Mouse (Mus musculus) embryo, embryonic 10.5 days (tissue): ENCODE measurements around the gene Itgav.

ENCODE experiments used
- DNase-seq: peaks from one replicate; pipeline ENCODE4 v3.0.0-alpha.2; 2015; ENCODE audit warnings: low spot score

Itgav gene

DNA sequence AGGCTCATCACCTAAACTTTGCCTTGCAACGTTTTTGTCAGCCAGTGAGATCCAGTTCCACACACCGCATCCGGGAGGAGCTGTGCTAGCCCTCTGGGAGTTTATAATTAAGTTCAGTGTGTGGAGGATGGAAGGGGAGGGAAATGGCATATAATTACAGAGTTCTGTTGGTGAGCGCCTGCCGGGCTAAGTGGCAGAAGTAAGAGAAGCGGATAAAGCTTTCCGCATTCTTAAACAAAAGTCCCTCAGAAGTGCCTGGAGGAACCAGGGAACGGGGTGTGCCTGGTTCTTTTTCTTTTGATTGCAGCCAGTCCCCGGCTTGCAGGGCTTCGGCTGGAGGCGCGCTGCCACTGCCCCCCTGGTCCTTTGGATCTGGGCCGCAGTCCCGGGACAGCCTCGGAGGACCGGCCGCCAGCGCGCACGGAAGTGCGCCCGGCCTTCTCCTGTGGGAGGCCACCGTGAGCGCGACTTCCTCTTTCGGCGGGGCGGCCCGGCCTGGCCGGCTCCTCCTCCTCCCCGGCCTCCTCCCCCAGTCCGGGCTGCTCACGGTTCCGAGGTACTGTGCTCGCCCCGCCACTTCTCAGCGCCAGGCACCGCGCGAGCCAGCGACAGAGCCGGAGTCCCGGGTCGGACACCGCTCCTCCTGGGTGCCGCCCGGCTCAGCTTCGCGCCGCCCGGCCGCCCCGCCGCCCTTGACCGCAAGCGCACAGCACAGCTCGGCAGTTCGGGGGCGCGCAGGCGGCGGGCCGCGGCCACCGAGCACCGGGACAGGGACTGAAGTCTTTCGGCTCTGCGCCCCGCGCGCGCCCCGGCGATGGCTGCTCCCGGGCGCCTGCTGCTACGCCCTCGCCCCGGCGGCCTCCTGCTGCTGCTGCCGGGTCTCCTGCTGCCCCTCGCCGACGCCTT lies at the start of gene Itgav:
TSS of gene Itgav (plus strand) at position 477 of the 906 bp plus-strand sequence.
- peak; percentile 85 for DNase-seq

DNA sequence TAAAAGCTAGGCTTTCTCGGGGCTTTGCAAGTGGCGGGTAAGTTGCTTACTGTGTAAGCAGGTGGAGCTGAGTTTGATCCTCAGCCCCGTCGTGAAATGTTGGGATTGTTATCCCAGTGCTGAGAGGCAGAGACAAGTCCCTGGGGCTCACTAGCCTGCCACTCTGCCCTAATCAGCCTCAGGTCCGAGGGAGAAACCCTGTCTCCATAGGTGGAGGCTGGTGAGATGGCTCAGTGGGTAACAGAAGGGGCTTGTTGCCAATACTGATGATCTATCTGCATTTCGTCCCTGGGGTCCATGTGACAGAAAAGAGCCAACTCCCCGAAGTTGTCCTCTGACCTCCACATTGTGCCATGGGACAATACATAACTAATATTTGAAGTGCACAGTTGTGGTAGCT lies 49.8 kb upstream of the Itgav start:
- DNase-seq = no peak

DNA sequence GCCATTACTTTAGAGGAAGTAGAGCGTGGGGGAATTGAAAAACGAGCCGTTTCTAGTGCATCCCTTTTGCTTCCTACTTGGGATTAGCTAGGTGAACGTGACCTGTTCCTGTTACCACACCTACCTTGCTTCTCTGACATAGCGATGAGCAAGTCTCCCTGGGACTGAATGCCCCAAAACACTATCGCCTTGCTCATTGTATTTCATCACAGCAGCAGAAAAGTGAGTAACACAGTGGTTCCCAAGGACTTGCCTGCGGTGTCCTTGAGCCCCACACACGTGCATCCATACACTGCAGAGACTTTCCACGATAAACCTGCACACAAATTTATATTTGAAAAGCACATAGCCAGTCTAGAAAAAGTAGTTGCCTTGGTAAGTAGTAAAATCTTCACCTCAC lies 49.3 kb upstream of the Itgav start:
- no peak for DNase-seq

DNA sequence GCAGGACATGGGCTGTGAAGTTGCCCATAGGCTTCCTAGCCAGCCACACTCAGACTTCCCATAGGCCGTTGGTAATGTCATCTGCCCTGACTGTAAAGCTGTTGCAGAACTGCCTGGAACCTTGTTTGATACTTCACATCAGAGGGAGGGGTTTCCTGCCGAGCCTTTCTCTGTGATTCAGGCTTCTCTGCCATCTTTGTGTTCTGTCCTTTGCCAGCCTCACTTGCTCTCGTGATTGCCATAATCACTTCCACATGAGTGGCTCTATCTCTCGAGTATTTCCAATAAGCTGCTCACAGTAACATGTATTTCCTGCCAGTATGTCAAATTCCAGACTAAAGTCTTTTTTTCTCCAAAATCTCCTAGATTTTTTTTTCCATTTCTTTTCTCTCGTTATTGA lies 48.5 kb upstream of the Itgav start:
- no peak for DNase-seq

DNA sequence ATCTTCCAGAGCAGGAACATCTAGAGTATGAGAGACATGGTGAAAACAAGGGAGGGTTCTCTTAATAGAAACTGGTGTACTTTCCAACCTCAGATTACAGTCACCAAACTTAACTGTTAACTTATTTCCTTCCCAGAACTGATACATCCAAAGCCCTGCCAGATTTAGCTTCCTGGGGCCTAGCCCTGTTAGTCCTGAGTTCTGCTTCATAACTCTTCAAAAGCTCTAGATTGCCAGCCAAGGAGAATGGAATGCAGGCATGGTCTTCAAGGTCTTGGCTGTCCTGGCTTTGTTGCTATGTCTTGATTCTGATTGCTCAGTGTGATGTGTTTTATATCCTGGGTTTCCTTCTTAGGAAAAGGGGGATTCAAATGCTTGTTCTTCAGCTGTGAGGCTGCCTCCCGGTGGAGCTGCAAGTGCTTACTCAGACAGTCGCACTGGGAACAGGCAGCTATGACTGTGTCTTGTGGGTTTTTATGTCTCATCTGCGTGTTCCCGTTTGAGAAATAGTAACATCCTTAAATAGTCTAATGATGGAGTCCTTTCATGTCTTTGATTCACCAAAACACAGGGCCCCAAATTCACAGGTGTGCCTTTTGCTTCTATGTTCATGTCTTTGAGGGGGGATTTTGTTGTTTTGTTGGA lies 47.8 kb upstream of the Itgav start:
- DNase-seq = no peak

DNA sequence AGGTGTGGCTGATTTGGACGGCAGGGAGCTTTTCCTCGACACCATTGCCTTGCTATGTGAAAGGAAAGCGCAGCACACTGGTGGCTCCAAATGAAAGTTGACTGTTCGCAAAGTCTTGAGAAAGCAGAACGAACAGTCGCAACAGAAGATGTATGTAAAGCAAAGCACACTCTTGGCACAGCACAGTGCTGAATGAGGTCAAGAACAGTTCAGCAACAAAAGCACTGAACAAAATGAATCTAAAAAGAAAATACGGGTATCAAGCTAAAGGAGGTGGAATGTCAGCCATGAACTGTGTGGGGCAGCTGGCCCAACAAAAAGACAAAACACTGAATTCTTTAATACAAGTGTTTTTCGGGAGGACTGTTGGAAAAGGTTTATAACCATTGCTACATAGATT lies 42.9 kb upstream of the Itgav start:
- no peak for DNase-seq

DNA sequence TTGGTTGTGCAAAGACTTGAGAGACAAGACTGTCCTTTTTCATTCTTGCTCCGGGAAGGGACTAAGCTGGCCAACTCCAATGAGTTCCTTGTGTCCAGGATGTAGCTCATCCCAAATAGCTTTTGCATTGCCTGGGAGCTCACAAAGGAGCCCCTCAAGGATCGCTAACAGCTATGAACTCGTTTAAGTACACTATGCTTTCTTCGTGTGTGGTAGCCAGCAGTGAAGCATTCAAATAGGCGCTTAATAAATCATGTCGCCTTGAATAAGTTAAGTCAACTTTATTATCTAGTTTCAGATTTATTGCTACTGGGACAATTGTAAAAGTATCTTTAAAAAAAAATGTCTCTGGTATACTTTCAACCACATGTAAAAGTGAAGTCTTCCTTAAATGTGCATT lies 42.4 kb upstream of the Itgav start:
- peak; percentile 63 for DNase-seq

DNA sequence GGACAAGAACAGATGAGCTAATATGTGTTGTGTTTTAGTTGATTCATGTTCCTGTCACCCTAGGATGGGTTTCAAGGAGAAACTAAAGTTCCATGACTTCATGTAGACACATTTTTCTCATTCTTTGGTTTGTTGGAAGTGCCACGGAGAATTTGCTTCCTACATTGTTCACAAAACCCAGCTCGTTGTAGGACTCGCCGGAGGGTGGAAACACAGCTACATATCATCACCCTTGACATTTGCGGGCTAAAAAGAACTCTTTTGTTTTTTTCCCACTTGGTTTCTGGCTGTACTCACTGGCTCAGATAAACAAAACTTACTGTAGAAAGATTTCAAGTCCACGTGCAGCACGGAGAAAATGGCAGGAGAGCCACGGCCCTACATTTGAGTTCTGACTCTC lies 41.9 kb upstream of the Itgav start:
- DNase-seq = no peak

DNA sequence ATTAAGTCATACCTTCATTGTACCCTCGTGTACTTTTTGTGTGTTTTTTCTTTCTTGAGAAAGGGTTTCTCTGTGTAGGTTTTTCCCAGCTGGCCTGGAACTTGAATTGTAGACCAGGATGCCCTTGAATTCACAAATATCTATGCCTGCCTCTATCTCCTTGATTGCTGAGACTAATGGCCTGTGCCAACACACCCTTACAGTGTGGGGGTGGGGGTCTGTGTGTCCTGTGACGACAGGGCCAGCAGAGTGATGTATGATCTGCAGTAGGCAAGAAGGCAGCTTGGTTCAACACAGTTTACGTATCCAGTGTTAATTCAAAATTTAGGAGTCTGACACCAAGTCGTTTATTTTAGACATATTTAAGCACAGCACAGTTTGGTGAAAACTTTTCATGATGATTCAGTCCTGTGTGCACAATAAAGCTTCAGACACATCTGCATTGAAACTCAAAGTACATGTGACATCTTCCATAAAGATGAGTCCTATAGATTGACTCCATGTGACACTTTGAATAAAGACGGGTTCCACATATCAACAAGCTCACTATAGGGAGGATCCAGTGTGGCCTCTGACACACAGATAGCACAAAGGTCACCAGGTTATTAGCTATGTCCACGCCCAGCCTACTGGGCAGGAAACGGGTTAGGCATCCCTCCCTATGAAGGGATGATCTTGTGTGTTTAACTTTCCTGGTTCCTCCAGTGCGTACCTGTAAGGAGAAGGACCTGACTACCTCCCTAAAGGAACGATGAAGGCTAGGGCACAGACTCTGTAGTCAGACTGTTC lies 40.3 kb upstream of the Itgav start:
- no peak for DNase-seq

DNA sequence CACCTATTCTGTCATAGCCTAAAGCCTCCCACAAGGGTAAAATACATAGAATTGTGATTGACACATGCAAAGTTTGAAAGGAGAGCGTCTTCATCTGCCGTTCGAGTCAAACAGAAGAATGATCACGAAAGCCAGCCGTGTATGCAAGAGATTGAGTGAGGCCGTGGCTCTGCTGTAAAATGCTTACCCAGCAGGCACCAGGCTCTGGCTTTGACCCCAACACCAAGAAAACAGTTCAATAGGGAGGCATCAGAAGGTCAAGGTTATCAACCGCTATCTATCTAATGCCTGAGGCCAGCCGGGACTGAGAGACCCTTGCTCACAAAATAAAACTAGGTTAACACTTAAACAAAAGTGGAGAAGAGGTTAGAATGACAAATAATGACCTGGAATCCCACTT lies 39.5 kb upstream of the Itgav start:
- no peak for DNase-seq

DNA sequence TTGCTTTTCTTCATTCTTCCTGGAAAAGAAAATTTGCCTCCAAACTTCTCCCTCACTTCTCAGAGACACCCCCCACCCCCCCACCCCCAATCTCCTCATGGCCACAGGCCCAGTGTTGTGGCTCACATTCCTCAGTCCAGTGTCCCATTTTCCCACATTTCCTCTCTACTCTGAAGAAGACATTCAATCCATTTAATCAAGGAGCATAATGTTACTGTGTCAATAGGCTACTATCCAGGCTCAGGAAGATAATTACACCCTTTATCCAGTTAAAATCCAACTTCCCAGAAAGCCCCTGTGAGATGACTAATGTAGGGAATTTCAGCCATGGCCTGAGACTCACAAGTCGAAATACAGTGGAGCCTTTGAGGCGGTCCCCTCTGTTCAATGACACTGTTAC lies 33.8 kb upstream of the Itgav start:
- DNase-seq = no peak

DNA sequence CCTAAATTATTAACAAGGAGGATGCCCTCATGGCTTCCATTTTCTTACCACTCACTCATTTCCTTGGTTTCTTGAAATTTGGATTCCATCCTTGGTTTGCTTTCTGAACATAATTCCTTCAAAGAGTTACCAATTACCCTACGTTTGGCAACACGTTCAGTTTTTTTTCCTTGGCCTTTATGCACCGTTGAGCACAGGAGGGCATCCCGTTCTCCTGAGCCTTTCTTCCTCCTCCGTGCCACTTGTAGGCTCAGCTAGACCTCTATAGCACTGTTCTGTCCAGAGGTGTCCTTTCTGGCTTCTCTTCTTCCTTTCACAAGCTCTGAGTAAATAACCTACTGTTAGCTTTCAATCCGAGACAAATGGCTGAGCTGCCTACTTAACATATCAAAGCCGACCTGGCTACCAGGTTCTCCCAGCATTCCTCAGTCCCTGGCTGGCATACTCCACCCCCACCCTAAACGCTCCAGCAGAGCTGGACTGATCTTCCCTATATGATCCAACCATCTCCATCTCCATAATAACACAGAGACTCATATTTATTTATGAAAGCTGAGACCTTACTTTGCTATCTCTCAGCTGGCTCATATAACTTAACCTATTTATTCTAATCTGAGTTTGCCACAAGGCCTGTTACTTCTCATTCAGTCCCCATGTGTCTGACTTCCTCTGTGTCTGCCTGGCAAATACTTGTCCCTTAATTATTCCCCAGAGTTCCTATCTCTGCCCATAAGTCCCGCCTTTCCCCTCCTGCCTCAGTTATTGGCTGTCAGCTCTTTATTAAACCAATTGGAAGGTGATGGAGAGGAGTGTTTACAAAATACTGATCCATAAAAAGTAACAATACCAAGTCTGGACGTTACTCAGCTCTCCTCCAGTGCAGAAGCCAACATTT lies 31.3 kb upstream of the Itgav start:
- no peak for DNase-seq

DNA sequence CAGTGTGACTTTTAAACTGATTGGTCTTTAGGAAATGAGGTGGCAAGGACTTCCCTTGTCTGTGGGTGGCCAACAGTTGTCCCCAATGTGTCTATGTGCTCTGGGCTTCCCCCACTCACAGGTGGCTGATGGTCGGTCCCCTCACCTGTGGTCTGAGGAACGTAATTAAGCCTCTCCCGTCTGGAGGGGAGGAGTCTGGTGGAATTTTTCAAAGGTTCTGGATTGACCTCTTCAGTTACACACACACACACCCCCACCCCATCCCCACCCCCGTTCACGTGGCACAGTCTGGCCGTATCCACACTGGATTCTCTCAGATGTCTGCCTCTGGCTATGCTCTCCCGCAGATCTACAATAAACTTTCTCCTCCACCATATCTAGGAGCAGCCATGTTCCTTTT lies 30.1 kb upstream of the Itgav start:
- DNase-seq = no peak

DNA sequence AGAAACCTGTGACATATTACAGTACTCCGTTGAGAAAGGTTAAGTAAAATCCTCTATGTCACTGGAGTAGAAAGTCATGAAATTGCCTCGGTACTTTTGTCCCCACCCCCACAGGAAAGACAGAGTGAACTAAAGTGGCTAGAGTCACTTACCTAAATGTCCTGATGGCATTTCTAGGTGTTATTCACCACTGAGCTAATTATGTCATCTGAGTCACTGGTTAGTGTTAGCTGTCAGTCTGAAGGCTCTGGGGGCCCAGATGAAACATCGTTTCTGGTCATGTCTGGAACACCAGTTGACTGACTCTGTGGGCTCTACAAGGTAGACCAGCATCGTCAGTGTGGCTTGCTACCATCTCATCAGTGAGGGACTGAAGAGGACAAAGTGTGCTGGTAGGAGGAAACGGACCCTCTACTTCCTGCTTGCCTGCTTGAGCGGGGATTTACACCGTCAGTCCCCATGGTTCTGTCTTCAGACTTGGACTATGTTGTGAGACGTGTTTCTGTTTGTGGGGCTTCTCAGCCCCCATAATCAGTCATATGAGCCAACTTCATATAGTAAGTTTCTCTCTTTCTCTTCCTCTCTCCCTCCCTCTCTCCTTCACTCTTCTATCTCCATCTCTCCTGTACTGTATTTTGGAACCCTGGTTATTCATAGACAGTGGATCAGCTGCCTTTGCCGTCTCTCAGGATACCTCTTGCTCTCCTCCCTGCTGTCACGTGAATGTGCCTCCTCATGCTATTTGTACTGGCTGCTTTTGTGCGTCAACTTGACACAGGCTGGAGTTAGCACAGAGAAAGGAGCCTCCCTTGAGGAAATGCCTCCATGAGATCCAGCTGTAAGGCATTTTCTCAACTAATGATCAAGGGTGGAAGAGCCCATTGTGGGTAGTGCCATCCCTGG lies 28.6 kb upstream of the Itgav start:
- no peak for DNase-seq

DNA sequence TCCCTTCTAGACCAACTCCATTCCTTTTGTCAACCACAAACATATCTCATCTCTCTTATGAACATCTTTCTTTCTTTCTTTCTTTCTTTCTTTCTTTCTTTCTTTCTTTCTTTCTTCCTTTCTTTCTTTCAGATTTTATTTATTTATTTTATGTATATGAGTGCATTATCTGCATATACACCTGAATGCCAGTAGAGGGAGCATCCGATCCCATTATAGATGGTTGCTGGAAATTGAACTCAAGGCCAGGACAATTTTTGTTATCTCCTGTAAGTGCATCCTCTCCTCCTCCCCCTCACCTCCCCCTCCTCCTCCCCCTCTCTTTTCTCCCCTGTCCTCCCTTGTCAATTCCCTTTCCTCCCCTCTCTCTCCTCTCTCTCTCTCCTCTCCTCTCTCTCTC lies 25.7 kb upstream of the Itgav start:
- DNase-seq = no peak

DNA sequence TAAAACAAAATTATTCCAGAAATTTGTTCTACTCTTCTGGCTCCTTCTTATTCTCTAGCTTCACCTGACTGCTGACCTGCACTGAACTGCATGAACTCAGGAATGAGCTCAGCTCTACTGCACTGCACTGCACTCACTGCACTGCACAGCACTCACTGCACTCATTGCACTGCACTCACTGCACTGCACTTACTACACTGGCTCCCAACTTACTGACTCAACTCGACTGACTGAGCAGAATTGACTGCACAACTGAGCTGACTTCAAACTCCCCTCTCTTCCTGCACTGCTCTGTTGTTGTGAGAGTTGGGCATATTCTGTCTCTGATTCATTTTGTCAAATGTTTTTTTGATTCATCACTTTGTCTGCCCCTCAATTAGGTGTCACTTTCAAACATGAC lies 24.9 kb upstream of the Itgav start:
- DNase-seq = no peak

DNA sequence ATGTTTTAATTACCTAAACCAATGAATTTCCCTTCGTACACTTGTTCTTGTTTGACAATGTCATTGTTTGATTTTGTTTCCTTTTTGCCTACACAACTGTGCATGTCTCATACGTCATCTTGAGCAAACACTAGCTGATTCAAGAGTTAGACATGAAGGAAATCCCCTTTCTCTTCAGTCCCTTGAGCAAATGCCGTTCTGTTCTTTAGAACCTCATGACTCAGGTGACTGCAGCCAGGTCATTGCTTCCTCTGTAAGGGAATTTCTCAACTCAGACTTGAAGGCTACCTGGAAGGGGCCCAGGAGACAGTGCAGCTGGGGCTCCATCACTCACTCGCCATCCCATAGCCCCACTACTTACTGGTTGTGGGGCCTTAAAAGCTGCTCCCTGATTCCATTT lies 23.5 kb upstream of the Itgav start:
- no peak for DNase-seq

DNA sequence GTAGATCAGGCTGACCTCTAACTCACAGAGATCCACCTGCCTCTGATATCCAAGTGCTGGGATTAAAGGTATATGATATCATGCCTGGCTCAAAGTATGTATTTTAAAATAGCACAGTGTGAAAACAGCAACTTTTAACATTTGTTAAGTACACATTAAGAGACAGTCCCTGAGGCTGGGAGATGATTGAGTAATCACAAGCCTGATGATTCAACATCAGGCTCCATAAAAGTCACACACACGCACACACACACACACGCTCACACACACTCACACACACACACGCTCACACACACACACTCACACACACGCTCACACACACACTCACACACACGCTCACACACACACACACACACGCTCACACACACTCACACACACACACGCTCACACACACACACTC lies 21.8 kb upstream of the Itgav start:
- DNase-seq = no peak

DNA sequence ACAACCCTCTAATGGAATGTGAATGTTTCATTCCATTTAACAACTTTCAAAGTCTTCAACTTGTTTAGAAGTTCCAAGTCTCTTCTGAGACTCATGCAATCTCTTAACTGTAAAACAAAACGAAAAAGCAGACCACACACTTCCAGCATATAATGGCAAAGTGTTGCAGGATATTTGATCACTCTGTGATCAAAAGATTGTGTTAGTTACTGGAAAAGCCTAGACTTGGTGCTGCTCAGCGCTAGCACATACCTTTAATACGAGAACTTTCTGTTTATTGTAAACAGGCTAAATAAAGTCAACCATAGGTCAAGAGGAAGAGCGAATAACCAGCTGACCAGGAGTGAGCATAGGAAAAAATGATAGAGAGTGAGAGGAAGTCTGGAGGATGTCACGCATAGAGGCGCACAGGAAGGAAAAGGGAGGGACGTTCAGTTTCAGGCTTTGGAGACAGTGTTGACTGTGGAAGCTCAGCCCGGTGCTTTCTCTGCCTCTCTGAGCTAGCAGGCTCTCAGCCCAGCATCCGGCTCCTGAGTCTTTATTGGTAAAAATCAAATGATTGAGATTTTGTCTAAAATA lies 18.5 kb upstream of the Itgav start:
- DNase-seq = no peak

DNA sequence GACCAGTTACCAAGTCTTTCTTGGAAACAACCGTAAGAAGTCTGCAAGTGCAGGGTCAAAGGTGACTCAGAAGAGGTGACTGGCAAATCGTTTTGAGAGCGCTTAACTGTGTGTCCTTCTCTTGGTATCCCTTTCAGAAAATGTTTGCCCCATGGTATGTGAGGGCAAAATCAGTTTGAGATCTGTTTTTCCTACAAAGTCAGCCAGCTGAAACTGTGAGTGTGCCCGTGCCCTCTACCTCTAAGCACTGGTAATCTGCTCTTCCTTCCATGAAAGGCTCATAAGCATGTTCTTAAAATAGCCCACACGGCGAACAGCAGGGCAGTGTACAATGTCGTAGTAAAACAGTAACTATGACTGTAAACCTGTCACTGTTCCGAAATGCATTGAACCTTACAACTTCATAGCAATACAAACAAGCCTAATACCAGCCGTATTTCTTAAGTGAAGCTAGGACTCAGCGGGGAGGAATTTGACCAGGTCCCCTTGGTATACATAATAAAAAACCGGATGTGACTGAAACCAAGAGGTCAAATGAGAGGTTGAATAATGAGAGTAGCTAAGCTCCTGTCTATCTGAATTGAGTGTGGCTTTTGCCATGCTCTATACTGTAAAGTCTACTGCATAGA lies 14.2 kb upstream of the Itgav start:
- no peak for DNase-seq
